Mouse (Mus musculus): Measurements from ENCODE around the gene Arl5c. TPM values are rescaled to one million over a fixed set of nuclear protein-coding genes. Genes with fewer than 3 reads are reported as not detected.

The Arl5c gene
- polyA plus RNA-seq, 1 experiment = 2.1 TPM

- TF ChIP-seq CEBPB (IDR thresholded peaks at IDR 0.05; ENCODE audit: insufficient read depth, poor library complexity, severe bottlenecking) (no peak), POLR2AphosphoS2 (IDR thresholded peaks at IDR 0.05; ENCODE audit: insufficient read length, low read depth) (peak; percentile 44)
- Histone ChIP-seq H3K4me2 (ENCODE audit: low read depth) (peak overlapping the region; percentile 91), H3K36me3 (ENCODE audit: control insufficient read depth, insufficient read depth) (peaks cover 20% of the 10 kb centered on the region), H3K79me2 (ENCODE audit: control insufficient read depth, insufficient read depth) (peaks cover 16% of the 10 kb centered on the region), H3K4me3 (peak overlapping the region; percentile 96), H3K27me3 (ENCODE audit: control insufficient read depth, insufficient read depth, insufficient read length) (no peaks in the 10 kb centered on the region), H3ac (ENCODE audit: control insufficient read depth, insufficient read length) (peak overlapping the region; percentile 60)
Observed at GRCm38 (mm10) chr11:98021565-98022252, 25.7 kb upstream of the Arl5c start.

DNA sequence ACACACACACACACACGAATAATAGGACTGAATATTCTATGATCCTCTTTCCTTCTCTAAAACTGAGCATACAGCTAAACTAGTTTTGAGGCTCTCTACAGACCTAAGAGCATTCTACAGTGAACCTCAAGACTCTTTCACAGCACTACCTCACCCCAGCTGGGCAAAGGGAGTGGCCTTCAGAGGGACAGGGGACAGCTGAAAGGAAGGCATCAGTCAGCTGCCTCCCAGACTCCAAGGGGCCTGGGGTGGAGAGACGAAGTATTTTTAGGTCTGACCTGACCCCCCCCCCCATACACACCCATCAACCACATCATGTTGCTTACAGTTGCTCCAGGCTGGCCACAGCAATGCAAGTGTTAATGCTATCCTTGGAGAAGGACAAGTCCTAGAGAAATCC, 25.1 kb upstream of the Arl5c start:
- Histone ChIP-seq H3K4me2 (ENCODE audit: low read depth) (peak overlapping the region; percentile 91), H3ac (ENCODE audit: control insufficient read depth, insufficient read length) (peak overlapping the region; percentile 60), H3K27me3 (ENCODE audit: control insufficient read depth, insufficient read depth, insufficient read length) (no peaks in the 10 kb centered on the region), H3K79me2 (ENCODE audit: control insufficient read depth, insufficient read depth) (peaks cover 16% of the 10 kb centered on the region), H3K4me3 (peak overlapping the region; percentile 96), H3K36me3 (ENCODE audit: control insufficient read depth, insufficient read depth) (peaks cover 20% of the 10 kb centered on the region)
- TF ChIP-seq MYOG (IDR thresholded peaks at IDR 0.05; ENCODE audit: control insufficient read depth in 1 of 3, insufficient read depth in 1 of 3, insufficient read length in 2 of 3, low read depth in 2 of 3) = peak; percentile 62 to 97 (median 91)
- peak; percentile 52 for TF ChIP-seq TCF3 (IDR thresholded peaks at IDR 0.05; ENCODE audit: insufficient read length, low read depth)
- TF ChIP-seq CEBPB (IDR thresholded peaks at IDR 0.05; ENCODE audit: insufficient read depth, poor library complexity, severe bottlenecking) = peak; percentile 20; the same call in 1 of the 2 replicates
- peak; percentile 84 for TF ChIP-seq TCF12 (IDR thresholded peaks at IDR 0.05; ENCODE audit: insufficient read depth, poor library complexity, severe bottlenecking)
- TF ChIP-seq MYOD1 (IDR thresholded peaks at IDR 0.05; ENCODE audit: control insufficient read depth in 1 of 3, insufficient read length in 2 of 3, low read depth in 2 of 3) = peak; percentile 90 to 97 (median 94)
- no peak for TF ChIP-seq USF1 (IDR thresholded peaks at IDR 0.05; ENCODE audit: low read depth)
- TF ChIP-seq SRF (IDR thresholded peaks at IDR 0.05; ENCODE audit: control insufficient read depth, insufficient read length, low read depth) = no peak
- TF ChIP-seq REST (IDR thresholded peaks at IDR 0.05; ENCODE audit: insufficient read depth, insufficient read length) = no peak
- no peak for TF ChIP-seq MAX (IDR thresholded peaks at IDR 0.05; ENCODE audit: low read depth)
- TF ChIP-seq POLR2AphosphoS2 (IDR thresholded peaks at IDR 0.05; ENCODE audit: insufficient read length, low read depth) = peak; percentile 34
- TF ChIP-seq POLR2A (IDR thresholded peaks at IDR 0.05; ENCODE audit: insufficient read length, low read depth) = no peak
- no peak for TF ChIP-seq E2F4 (IDR thresholded peaks at IDR 0.05; ENCODE audit: insufficient read depth)

DNA sequence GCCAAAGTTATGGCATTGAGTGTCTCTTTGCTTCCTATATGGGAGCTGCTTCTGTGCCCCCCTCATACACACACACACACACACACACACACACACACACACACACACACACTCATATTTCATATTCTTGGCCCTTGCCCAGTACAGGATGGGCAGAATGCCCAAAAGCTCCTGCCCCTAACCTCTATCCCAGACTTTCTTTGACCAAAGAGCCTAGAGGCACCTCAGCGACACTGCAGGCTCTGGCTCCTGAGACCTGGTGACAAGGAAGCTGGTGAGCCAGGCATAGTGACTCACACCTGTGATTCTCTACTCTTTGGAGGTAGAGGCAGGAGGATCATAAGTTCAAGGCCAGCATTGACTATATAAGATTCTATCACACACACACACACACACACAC, 24.7 kb upstream of the Arl5c start:
- no peak for TF ChIP-seq POLR2A (IDR thresholded peaks at IDR 0.05; ENCODE audit: insufficient read length, low read depth)
- no peak for TF ChIP-seq MYOG (IDR thresholded peaks at IDR 0.05; ENCODE audit: control insufficient read depth in 1 of 3, insufficient read depth in 1 of 3, insufficient read length in 2 of 3, low read depth in 2 of 3)
- no peak for TF ChIP-seq TCF12 (IDR thresholded peaks at IDR 0.05; ENCODE audit: insufficient read depth, poor library complexity, severe bottlenecking)
- no peak for TF ChIP-seq MAX (IDR thresholded peaks at IDR 0.05; ENCODE audit: low read depth)
- no peak for TF ChIP-seq REST (IDR thresholded peaks at IDR 0.05; ENCODE audit: insufficient read depth, insufficient read length)
- no peak for TF ChIP-seq USF1 (IDR thresholded peaks at IDR 0.05; ENCODE audit: low read depth)
- peak overlapping the region; percentile 91 for H3K4me2 ChIP-seq (ENCODE audit: low read depth)
- no peaks in the 10 kb centered on the region for H3K27me3 ChIP-seq (ENCODE audit: control insufficient read depth, insufficient read depth, insufficient read length)
- H3K36me3 ChIP-seq (ENCODE audit: control insufficient read depth, insufficient read depth) = peaks cover 20% of the 10 kb centered on the region
- H3K4me3 ChIP-seq = peak overlapping the region; percentile 96
- peaks cover 16% of the 10 kb centered on the region for H3K79me2 ChIP-seq (ENCODE audit: control insufficient read depth, insufficient read depth)
- H3ac ChIP-seq (ENCODE audit: control insufficient read depth, insufficient read length) = no peak overlapping the region

- Histone ChIP-seq H3K27me3 (ENCODE audit: control insufficient read depth, insufficient read depth, insufficient read length) (no peaks in the 10 kb centered on the region), H3K36me3 (ENCODE audit: control insufficient read depth, insufficient read depth) (peaks cover 26% of the 10 kb centered on the region), H3K79me2 (ENCODE audit: control insufficient read depth, insufficient read depth) (peaks cover 16% of the 10 kb centered on the region), H3K4me3 (peak overlapping the region; percentile 96), H3ac (ENCODE audit: control insufficient read depth, insufficient read length) (no peak overlapping the region), H3K4me2 (ENCODE audit: low read depth) (peak overlapping the region; percentile 91)
- TF ChIP-seq CEBPB (IDR thresholded peaks at IDR 0.05; ENCODE audit: insufficient read depth, poor library complexity, severe bottlenecking) = no peak
- TF ChIP-seq POLR2A (IDR thresholded peaks at IDR 0.05; ENCODE audit: insufficient read length, low read depth) = no peak
- no peak for TF ChIP-seq SRF (IDR thresholded peaks at IDR 0.05; ENCODE audit: control insufficient read depth, insufficient read length, low read depth)
- no peak for TF ChIP-seq TCF12 (IDR thresholded peaks at IDR 0.05; ENCODE audit: insufficient read depth, poor library complexity, severe bottlenecking)
- TF ChIP-seq POLR2AphosphoS2 (IDR thresholded peaks at IDR 0.05; ENCODE audit: insufficient read length, low read depth) = peak; percentile 31
- no peak for TF ChIP-seq MAX (IDR thresholded peaks at IDR 0.05; ENCODE audit: low read depth)
- TF ChIP-seq USF1 (IDR thresholded peaks at IDR 0.05; ENCODE audit: low read depth) = no peak
- peak in 1 of 3 experiments; percentile 34 for TF ChIP-seq MYOD1 (IDR thresholded peaks at IDR 0.05; ENCODE audit: control insufficient read depth in 1 of 3, insufficient read length in 2 of 3, low read depth in 2 of 3)
- TF ChIP-seq E2F4 (IDR thresholded peaks at IDR 0.05; ENCODE audit: insufficient read depth) = no peak
- TF ChIP-seq TCF3 (IDR thresholded peaks at IDR 0.05; ENCODE audit: insufficient read length, low read depth) = no peak
- TF ChIP-seq MYOG (IDR thresholded peaks at IDR 0.05; ENCODE audit: control insufficient read depth in 1 of 3, insufficient read depth in 1 of 3, insufficient read length in 2 of 3, low read depth in 2 of 3) = no peak
- no peak for TF ChIP-seq REST (IDR thresholded peaks at IDR 0.05; ENCODE audit: insufficient read depth, insufficient read length)
Observed at GRCm38 (mm10) chr11:98019883-98020610, 24.1 kb upstream of the Arl5c start.

Measured in myocyte (in vitro differentiated cells).